Mouse (Mus musculus): Measurements from ENCODE around the gene Rab34. TPM values are rescaled to one million over a fixed set of nuclear protein-coding genes. Genes with fewer than 3 reads are reported as not detected.

Rab34 gene
- polyA plus RNA-seq, 1 experiment: 88.8 TPM

GRCm38 (mm10) chr11:78171328-78171727, 16.9 kb upstream of the Rab34 start:
- Histone ChIP-seq H3K4me3 (no peak overlapping the region), H3K79me2 (ENCODE audit: control insufficient read depth, insufficient read depth) (no peaks in the 10 kb centered on the region), H3K36me3 (ENCODE audit: control insufficient read depth, insufficient read depth) (no peaks in the 10 kb centered on the region), H3K27me3 (ENCODE audit: control insufficient read depth, insufficient read depth, insufficient read length) (no peaks in the 10 kb centered on the region), H3ac (ENCODE audit: control insufficient read depth, insufficient read length) (no peak overlapping the region), H3K4me2 (ENCODE audit: low read depth) (no peak overlapping the region)
- TF ChIP-seq POLR2AphosphoS2 (IDR thresholded peaks at IDR 0.05; ENCODE audit: insufficient read length, low read depth) (no peak), MAX (IDR thresholded peaks at IDR 0.05; ENCODE audit: low read depth) (no peak), REST (IDR thresholded peaks at IDR 0.05; ENCODE audit: insufficient read depth, insufficient read length) (no peak), USF1 (IDR thresholded peaks at IDR 0.05; ENCODE audit: low read depth) (no peak), SRF (IDR thresholded peaks at IDR 0.05; ENCODE audit: control insufficient read depth, insufficient read length, low read depth) (no peak), TCF12 (IDR thresholded peaks at IDR 0.05; ENCODE audit: insufficient read depth, poor library complexity, severe bottlenecking) (no peak), POLR2A (IDR thresholded peaks at IDR 0.05; ENCODE audit: insufficient read length, low read depth) (no peak), MYOD1 (IDR thresholded peaks at IDR 0.05; ENCODE audit: control insufficient read depth in 1 of 3, insufficient read length in 2 of 3, low read depth in 2 of 3) (no peak), CEBPB (IDR thresholded peaks at IDR 0.05; ENCODE audit: insufficient read depth, poor library complexity, severe bottlenecking) (no peak), E2F4 (IDR thresholded peaks at IDR 0.05; ENCODE audit: insufficient read depth) (no peak), TCF3 (IDR thresholded peaks at IDR 0.05; ENCODE audit: insufficient read length, low read depth) (no peak), MYOG (IDR thresholded peaks at IDR 0.05; ENCODE audit: control insufficient read depth in 1 of 3, insufficient read depth in 1 of 3, insufficient read length in 2 of 3, low read depth in 2 of 3) (no peak)

DNA sequence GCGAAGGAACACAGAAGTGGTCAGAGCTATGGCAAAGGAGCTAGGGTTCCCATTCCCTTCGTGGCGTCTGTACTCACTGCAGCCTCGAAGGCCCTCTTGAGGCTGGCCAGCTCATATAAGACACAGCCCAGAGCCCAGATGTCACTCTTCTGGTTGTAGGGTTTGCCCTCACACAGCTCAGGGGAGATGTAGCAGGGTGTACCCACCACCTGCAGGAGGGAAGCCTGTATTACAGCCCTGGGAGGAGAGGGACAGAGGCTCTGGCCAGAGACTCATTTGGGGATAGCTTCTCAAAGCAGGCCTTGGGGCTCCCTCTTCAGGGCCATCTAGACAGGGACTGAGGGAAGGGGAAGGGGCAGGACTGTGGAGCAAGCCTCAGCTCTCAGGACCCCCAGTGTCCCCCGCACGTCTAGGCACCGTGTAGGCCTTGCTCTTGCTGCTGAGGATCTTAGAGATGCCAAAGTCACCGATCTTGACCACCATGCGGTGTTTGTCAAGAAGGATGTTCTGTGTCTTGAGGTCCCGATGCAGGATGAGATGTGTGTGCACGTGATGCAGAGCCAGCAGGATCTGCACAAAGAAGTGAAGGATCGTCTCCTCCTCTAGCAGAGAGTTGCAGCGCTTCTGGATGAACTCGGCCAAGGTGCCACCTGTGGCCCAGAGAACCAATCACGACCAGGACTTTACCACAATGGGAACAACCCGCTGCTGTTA, 16.0 kb upstream of the Rab34 start:
- no peak overlapping the region for H3K4me2 ChIP-seq (ENCODE audit: low read depth)
- H3K4me3 ChIP-seq: no peak overlapping the region
- no peak for TF ChIP-seq MAX (IDR thresholded peaks at IDR 0.05; ENCODE audit: low read depth)
- no peak for TF ChIP-seq TCF12 (IDR thresholded peaks at IDR 0.05; ENCODE audit: insufficient read depth, poor library complexity, severe bottlenecking)
- no peak for TF ChIP-seq REST (IDR thresholded peaks at IDR 0.05; ENCODE audit: insufficient read depth, insufficient read length)
- TF ChIP-seq MYOD1 (IDR thresholded peaks at IDR 0.05; ENCODE audit: control insufficient read depth in 1 of 3, insufficient read length in 2 of 3, low read depth in 2 of 3): no peak
- no peak for TF ChIP-seq TCF3 (IDR thresholded peaks at IDR 0.05; ENCODE audit: insufficient read length, low read depth)
- no peak for TF ChIP-seq POLR2AphosphoS2 (IDR thresholded peaks at IDR 0.05; ENCODE audit: insufficient read length, low read depth)
- no peaks in the 10 kb centered on the region for H3K36me3 ChIP-seq (ENCODE audit: control insufficient read depth, insufficient read depth)
- H3K79me2 ChIP-seq (ENCODE audit: control insufficient read depth, insufficient read depth): no peaks in the 10 kb centered on the region
- no peak overlapping the region for H3ac ChIP-seq (ENCODE audit: control insufficient read depth, insufficient read length)
- H3K27me3 ChIP-seq (ENCODE audit: control insufficient read depth, insufficient read depth, insufficient read length): no peaks in the 10 kb centered on the region

DNA sequence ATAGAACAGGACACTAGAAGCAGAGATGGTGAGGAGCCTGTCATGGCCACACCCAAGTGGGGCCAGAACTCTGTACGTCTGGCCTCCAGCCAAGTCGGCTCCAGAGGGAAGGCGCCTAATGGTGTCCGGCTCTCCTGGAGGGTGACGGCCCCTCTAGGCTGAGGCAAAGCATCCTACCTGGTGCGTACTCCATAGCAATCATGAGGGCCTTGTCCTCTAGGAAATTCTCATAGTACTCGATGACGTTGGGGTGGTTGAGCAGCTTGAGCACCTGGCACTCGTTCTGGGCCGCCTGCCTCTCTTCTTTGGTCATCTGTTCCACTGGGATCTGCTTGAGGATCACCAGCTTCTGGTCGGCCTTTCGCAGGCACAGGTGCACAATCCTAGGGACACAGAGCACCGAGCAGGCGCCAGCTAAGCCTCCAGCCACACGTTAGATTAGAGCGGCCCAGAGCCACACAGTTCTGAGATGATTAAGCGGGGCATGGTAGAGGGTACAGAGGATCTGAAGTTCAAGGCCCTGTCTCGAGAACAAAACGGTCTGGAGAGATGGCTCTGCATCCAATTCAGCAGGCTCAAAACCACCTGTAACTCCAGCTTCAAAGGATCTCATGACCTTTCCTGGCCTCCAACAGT, 15.4 kb upstream of the Rab34 start:
- Histone ChIP-seq H3K36me3 (ENCODE audit: control insufficient read depth, insufficient read depth) (no peaks in the 10 kb centered on the region), H3K79me2 (ENCODE audit: control insufficient read depth, insufficient read depth) (no peaks in the 10 kb centered on the region), H3ac (ENCODE audit: control insufficient read depth, insufficient read length) (no peak overlapping the region), H3K4me2 (ENCODE audit: low read depth) (no peak overlapping the region), H3K27me3 (ENCODE audit: control insufficient read depth, insufficient read depth, insufficient read length) (no peaks in the 10 kb centered on the region), H3K4me3 (no peak overlapping the region)
- peak in 1 of 3 experiments; percentile 17 for TF ChIP-seq MYOG (IDR thresholded peaks at IDR 0.05; ENCODE audit: control insufficient read depth in 1 of 3, insufficient read depth in 1 of 3, insufficient read length in 2 of 3, low read depth in 2 of 3)
- no peak for TF ChIP-seq SRF (IDR thresholded peaks at IDR 0.05; ENCODE audit: control insufficient read depth, insufficient read length, low read depth)

DNA sequence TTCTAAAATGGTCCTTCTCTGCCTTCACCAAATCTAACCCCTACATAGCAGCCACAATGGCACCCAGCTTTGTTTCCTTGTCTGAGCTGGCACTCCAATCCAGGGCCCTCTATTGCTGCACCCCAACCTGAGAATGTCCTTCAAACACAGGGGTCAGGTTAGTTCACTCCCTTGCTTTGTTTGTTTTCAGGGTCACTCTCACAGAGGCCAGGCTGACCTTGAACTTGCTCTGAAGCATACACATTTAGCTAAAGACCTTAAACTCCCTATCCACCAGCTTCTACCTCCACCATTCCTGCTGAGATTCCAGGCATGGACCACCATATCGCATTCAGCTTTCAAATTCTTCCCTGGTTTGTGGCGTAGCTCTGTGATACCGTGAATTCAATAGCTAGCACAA, 13.7 kb upstream of the Rab34 start:
- no peaks in the 10 kb centered on the region for H3K79me2 ChIP-seq (ENCODE audit: control insufficient read depth, insufficient read depth)
- no peaks in the 10 kb centered on the region for H3K27me3 ChIP-seq (ENCODE audit: control insufficient read depth, insufficient read depth, insufficient read length)
- H3K4me2 ChIP-seq (ENCODE audit: low read depth): no peak overlapping the region
- no peak overlapping the region for H3K4me3 ChIP-seq
- no peak overlapping the region for H3ac ChIP-seq (ENCODE audit: control insufficient read depth, insufficient read length)
- H3K36me3 ChIP-seq (ENCODE audit: control insufficient read depth, insufficient read depth): peaks cover 1% of the 10 kb centered on the region
- TF ChIP-seq MYOG (IDR thresholded peaks at IDR 0.05; ENCODE audit: control insufficient read depth in 1 of 3, insufficient read depth in 1 of 3, insufficient read length in 2 of 3, low read depth in 2 of 3): no peak
- no peak for TF ChIP-seq USF1 (IDR thresholded peaks at IDR 0.05; ENCODE audit: low read depth)

DNA sequence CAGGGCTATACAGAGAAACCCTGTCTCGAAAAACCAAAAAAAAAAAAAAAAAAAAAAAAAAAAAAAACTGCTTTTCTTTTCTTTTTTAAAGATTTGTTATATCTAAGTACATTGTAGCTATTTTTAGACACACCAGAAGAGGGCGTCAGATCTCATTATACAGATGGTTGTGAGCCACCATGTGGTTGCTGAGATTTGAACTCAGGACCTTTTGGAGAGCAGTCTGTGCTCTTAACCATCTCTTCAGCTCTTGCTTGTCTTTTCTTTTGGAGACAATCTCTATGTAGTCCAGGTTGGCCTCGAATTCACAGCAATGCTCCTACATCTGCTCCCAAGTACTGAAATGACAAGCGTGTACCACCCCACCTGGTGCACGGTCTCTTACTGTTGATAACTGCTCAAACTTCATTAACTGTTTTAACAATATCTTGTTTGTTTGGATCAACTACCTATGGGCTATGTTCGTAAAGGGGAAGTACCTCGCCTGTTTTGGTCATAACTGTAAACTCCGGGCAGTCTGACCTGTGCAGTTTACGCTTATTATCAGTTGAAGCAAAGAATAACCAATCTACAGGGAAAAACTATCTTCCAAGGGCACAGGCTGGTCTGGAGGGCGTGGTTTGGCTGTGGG, 12.3 kb upstream of the Rab34 start:
- Histone ChIP-seq H3K79me2 (ENCODE audit: control insufficient read depth, insufficient read depth) (peaks cover 3% of the 10 kb centered on the region), H3K27me3 (ENCODE audit: control insufficient read depth, insufficient read depth, insufficient read length) (no peaks in the 10 kb centered on the region), H3K36me3 (ENCODE audit: control insufficient read depth, insufficient read depth) (peaks cover 15% of the 10 kb centered on the region), H3K4me2 (ENCODE audit: low read depth) (peak overlapping the region; percentile 99), H3ac (ENCODE audit: control insufficient read depth, insufficient read length) (no peak overlapping the region), H3K4me3 (peak overlapping the region; percentile 62)
- no peak for TF ChIP-seq MYOD1 (IDR thresholded peaks at IDR 0.05; ENCODE audit: control insufficient read depth in 1 of 3, insufficient read length in 2 of 3, low read depth in 2 of 3)
- no peak for TF ChIP-seq CEBPB (IDR thresholded peaks at IDR 0.05; ENCODE audit: insufficient read depth, poor library complexity, severe bottlenecking)
- TF ChIP-seq MAX (IDR thresholded peaks at IDR 0.05; ENCODE audit: low read depth): no peak
- no peak for TF ChIP-seq TCF3 (IDR thresholded peaks at IDR 0.05; ENCODE audit: insufficient read length, low read depth)
- TF ChIP-seq MYOG (IDR thresholded peaks at IDR 0.05; ENCODE audit: control insufficient read depth in 1 of 3, insufficient read depth in 1 of 3, insufficient read length in 2 of 3, low read depth in 2 of 3): no peak
- TF ChIP-seq POLR2AphosphoS2 (IDR thresholded peaks at IDR 0.05; ENCODE audit: insufficient read length, low read depth): peak; percentile 1
- no peak for TF ChIP-seq USF1 (IDR thresholded peaks at IDR 0.05; ENCODE audit: low read depth)

Measured in myocyte (in vitro differentiated cells).